Mouse (Mus musculus): ENCODE data around the gene Ncf1. TPM values are rescaled to one million over a fixed set of nuclear protein-coding genes. Genes with fewer than 3 reads are reported as not detected.
A peak's percentile ranks its signal among the peaks of the same experiment; 100 is the strongest.

Ncf1 gene
- total and polyA plus RNA-seq, 2 experiments from 2014 or later: 2.1 to 9.1 TPM

- peak; percentile 95 for ATAC-seq
- 2% methylated on average over 72 of the region's 72 CpGs for WGBS
- H3K4me3 ChIP-seq (ENCODE audit: low read depth, low read length): peak within 1 kb of the TSS; percentile 95
- H3K4me1 ChIP-seq (ENCODE audit: insufficient read depth): peaks cover 6% of the 10 kb centered on the region
- H3K27ac ChIP-seq (ENCODE audit: low read depth, low read length): peak within 1 kb of the TSS; percentile 81
- no peaks in the 10 kb centered on the region for H3K27me3 ChIP-seq (ENCODE audit: insufficient read depth, low read length)
- H3K4me2 ChIP-seq (ENCODE audit: low read depth): peak within 1 kb of the TSS; percentile 78
- H3K9me3 ChIP-seq (ENCODE audit: low read length): no peaks in the 10 kb centered on the region
- TF ChIP-seq CTCF (IDR thresholded peaks at IDR 0.05; ENCODE audit: low read depth): no peak
- peak within 1 kb of the TSS; percentile 69 for H3K9ac ChIP-seq
- H3K36me3 ChIP-seq (ENCODE audit: insufficient read depth): peaks cover 7% of the 10 kb centered on the region; the same call in 1 of the 2 replicates
- DNase-seq: peak; percentile 93
These were observed 53.1 kb downstream of the Ncf1 start, which contains the start of gene Rcc1l for GRCm38 (mm10) chr5:134176169-134176881. TSS of gene Rcc1l (minus strand) at chr5:134176774.

GRCm38 (mm10) chr5:134175696-134176095 is 53.7 kb downstream of the Ncf1 start:
- peaks cover 7% of the 10 kb centered on the region; the same call in 1 of the 2 replicates for H3K36me3 ChIP-seq (ENCODE audit: insufficient read depth)
- H3K4me2 ChIP-seq (ENCODE audit: low read depth): peak overlapping the region; percentile 78
- H3K9ac ChIP-seq: peak overlapping the region; percentile 69
- H3K27ac ChIP-seq (ENCODE audit: low read depth, low read length): peak overlapping the region; percentile 81
- 9% methylated on average over 10 of the region's 10 CpGs for WGBS
- H3K4me3 ChIP-seq (ENCODE audit: low read depth, low read length): peak overlapping the region; percentile 95
- H3K27me3 ChIP-seq (ENCODE audit: insufficient read depth, low read length): no peaks in the 10 kb centered on the region
- H3K4me1 ChIP-seq (ENCODE audit: insufficient read depth): peaks cover 6% of the 10 kb centered on the region
- H3K9me3 ChIP-seq (ENCODE audit: low read length): no peaks in the 10 kb centered on the region
- TF ChIP-seq CTCF (IDR thresholded peaks at IDR 0.05; ENCODE audit: low read depth): no peak
- DNase-seq: no peak
- ATAC-seq: no peak

DNA sequence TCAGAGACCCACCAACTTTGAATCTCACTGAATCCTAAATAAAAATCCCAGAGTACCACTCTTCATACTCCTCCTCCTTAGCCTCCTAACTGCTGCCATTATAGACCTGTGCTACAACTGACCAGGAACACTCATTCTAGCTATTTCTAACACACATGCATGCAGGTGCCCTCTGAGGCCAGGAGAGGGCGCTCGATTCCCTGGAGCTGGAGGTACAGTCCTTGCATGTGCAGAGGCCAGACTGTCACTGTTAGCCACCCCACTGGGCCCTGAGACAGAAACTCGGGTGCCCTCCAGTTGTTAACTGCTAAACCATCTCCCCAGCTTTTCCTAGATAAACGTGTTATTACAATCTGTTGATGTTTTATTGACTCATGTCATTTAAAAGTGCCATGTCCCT is 56.2 kb downstream of the Ncf1 start:
- Histone ChIP-seq H3K27ac (ENCODE audit: low read depth, low read length) (no peak overlapping the region), H3K4me3 (ENCODE audit: low read depth, low read length) (no peak overlapping the region), H3K9me3 (ENCODE audit: low read length) (no peaks in the 10 kb centered on the region), H3K4me1 (ENCODE audit: insufficient read depth) (peaks cover 6% of the 10 kb centered on the region), H3K27me3 (ENCODE audit: insufficient read depth, low read length) (no peaks in the 10 kb centered on the region), H3K4me2 (ENCODE audit: low read depth) (no peak overlapping the region), H3K36me3 (ENCODE audit: insufficient read depth) (peaks cover 11% of the 10 kb centered on the region; the same call in 1 of the 2 replicates), H3K9ac (no peak overlapping the region)
- peak; percentile 67 for TF ChIP-seq CTCF (IDR thresholded peaks at IDR 0.05; ENCODE audit: low read depth)
- WGBS: 43% methylated on average over 4 of the region's 4 CpGs
- ATAC-seq (no peak), DNase-seq (no peak)

DNA sequence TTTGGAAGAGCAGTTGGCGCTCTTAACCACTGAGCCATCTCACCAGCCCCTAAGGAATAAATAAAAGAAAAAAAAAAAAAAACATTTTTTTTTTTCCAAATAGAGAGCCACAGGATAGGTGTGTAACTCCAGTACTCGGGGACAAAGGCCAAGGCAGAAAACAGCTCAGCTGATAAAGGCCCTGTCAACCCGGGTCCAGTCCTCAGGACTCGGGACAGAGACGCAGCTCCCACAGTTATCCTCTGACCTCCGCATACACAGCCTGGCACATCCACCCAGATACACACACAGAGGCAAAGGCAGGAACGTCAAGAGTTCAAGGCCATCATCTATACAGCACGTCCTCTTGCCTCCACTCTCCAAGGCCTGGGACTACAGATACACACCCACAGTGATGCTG is 59.3 kb downstream of the Ncf1 start:
- 95% methylated on average over 8 of the region's 8 CpGs for WGBS
- no peaks in the 10 kb centered on the region for H3K27me3 ChIP-seq (ENCODE audit: insufficient read depth, low read length)

More for the DNA sequence above, 59.3 kb downstream of the Ncf1 start:
- peaks cover 16% of the 10 kb centered on the region for H3K36me3 ChIP-seq (ENCODE audit: insufficient read depth)
- no peak for TF ChIP-seq CTCF (IDR thresholded peaks at IDR 0.05; ENCODE audit: low read depth)
- H3K4me2 ChIP-seq (ENCODE audit: low read depth): no peak overlapping the region
- H3K27ac ChIP-seq (ENCODE audit: low read depth, low read length): no peak overlapping the region
- H3K4me3 ChIP-seq (ENCODE audit: low read depth, low read length): no peak overlapping the region
- H3K4me1 ChIP-seq (ENCODE audit: insufficient read depth): peaks cover under 1% of the 10 kb centered on the region; the same call in 1 of the 2 replicates
- no peak for ATAC-seq
- no peaks in the 10 kb centered on the region for H3K9me3 ChIP-seq (ENCODE audit: low read length)
- H3K9ac ChIP-seq: no peak overlapping the region
- DNase-seq: no peak

Other genes starting within 250 kb of the Ncf1 start
- gene Castor2, start 129.9 kb downstream of the Ncf1 start, total RNA-seq (2014; rRNA removed): 16.8 and 19.3 TPM in 2 replicates
- gene Castor2, start 129.9 kb downstream of the Ncf1 start, polyA plus RNA-seq (2015; fragmentation: Nextera tagmentation; extraction: Ambion mirVana): 18.9 and 21.9 TPM in 2 replicates
- gene Rcc1l, start 52.9 kb downstream of the Ncf1 start, total RNA-seq (2014; rRNA removed): 21.6 and 26.0 TPM in 2 replicates
- 22.4 TPM in 2 replicates for gene Rcc1l, start 52.9 kb downstream of the Ncf1 start, polyA plus RNA-seq (2015; fragmentation: Nextera tagmentation; extraction: Ambion mirVana)
- gene Gtf2ird2, start 45.6 kb downstream of the Ncf1 start, total RNA-seq (2014; rRNA removed): 14.3 and 20.4 TPM in 2 replicates
- gene Gtf2ird2, start 45.6 kb downstream of the Ncf1 start, polyA plus RNA-seq (2015; fragmentation: Nextera tagmentation; extraction: Ambion mirVana): 8.8 and 11.8 TPM in 2 replicates
- gene Gtf2i, start 85.1 kb upstream of the Ncf1 start, total RNA-seq (2014; rRNA removed): 98.3 and 120 TPM in 2 replicates
- gene Gtf2i, start 85.1 kb upstream of the Ncf1 start, polyA plus RNA-seq (2015; fragmentation: Nextera tagmentation; extraction: Ambion mirVana): 62.7 and 85.6 TPM in 2 replicates
- gene Gtf2ird1, start 227.1 kb upstream of the Ncf1 start, total RNA-seq (2014; rRNA removed): 33.9 and 47.1 TPM in 2 replicates
- gene Gtf2ird1, start 227.1 kb upstream of the Ncf1 start, polyA plus RNA-seq (2015; fragmentation: Nextera tagmentation; extraction: Ambion mirVana): 41.2 and 53.6 TPM in 2 replicates

All from forebrain, postnatal 0 days (tissue).